Mouse (Mus musculus): Measurements from ENCODE around the gene Gstp1. TPM values are rescaled to one million over a fixed set of nuclear protein-coding genes. Genes with fewer than 3 reads are reported as not detected.

The Gstp1 gene
- polyA plus RNA-seq (2014; fragmentation: Nextera tagmentation; extraction: Ambion mirVana), result 477 and 497 TPM in 2 replicates

DNA sequence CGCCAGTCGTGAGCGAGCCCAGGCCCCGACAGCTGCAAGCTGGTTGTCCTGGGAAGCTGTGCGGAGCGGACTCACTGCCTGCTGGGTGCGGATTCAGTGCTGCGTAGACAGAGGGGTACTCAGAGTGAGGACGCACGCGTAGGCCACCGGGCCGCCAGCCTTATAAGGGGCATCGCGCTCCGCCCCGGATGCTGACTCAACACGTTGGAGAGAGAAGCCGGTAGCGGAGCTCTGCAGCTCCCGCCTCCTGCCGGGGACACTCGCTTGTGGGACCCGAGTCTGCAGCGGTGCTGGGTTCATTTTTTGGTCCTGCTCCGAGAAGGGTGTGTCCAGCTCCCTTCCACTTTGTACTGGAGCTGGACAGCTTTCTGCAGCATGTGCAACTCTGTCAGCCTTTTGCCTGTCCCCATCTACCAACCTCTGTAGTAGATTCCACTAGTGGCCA is at the start of gene Gstp1:
Gene Gstp1, minus strand, starts transcription at position 198 of the 445 bp plus-strand sequence.
- no peaks in the 10 kb centered on the region for H3K27me3 ChIP-seq (ENCODE audit: control insufficient read depth, insufficient read depth, low read length)

GRCm38 (mm10) chr19:4087090-4087489 is 49.3 kb upstream of the Gstp1 start:
- H3K9ac ChIP-seq, result no peak overlapping the region
- WGBS, result 90% methylated on average over 5 of the region's 5 CpGs
- no peak overlapping the region for H3K4me2 ChIP-seq (replicated peaks)
- H3K27me3 ChIP-seq (ENCODE audit: control insufficient read depth, insufficient read depth, low read length), result no peaks in the 10 kb centered on the region
- H3K9me3 ChIP-seq (ENCODE audit: control insufficient read depth, low read length), result no peaks in the 10 kb centered on the region
- DNase-seq (ENCODE audit: low spot score) (no peak), ATAC-seq (ENCODE audit: low FRiP score) (no peak)
- no peaks in the 10 kb centered on the region for H3K4me1 ChIP-seq (replicated peaks; ENCODE audit: control insufficient read depth, insufficient read depth, low read length)
- H3K36me3 ChIP-seq (replicated peaks; ENCODE audit: control insufficient read depth, insufficient read depth), result no peaks in the 10 kb centered on the region
- no peak overlapping the region for H3K4me3 ChIP-seq (replicated peaks; ENCODE audit: low read length)
- H3K27ac ChIP-seq, result no peak overlapping the region

More for the DNA sequence above, at the start of gene Gstp1:
- peak within 1 kb of the TSS; percentile 45 for H3K4me3 ChIP-seq (replicated peaks; ENCODE audit: low read length)
- WGBS, result under 1% methylated on average over 26 of the region's 26 CpGs
- peak; percentile 72 for DNase-seq (ENCODE audit: low spot score)
- peak within 1 kb of the TSS; percentile 74 for H3K4me2 ChIP-seq (replicated peaks)
- H3K4me1 ChIP-seq (replicated peaks; ENCODE audit: control insufficient read depth, insufficient read depth, low read length), result peaks cover 14% of the 10 kb centered on the region
- ATAC-seq (ENCODE audit: low FRiP score), result peak; percentile 86
- H3K27ac ChIP-seq, result peak within 1 kb of the TSS; percentile 40; the same call in 1 of the 2 replicates
- no peaks in the 10 kb centered on the region for H3K36me3 ChIP-seq (replicated peaks; ENCODE audit: control insufficient read depth, insufficient read depth)
- H3K9me3 ChIP-seq (ENCODE audit: control insufficient read depth, low read length), result no peaks in the 10 kb centered on the region
- peak within 1 kb of the TSS; percentile 60 for H3K9ac ChIP-seq

- DNase-seq (ENCODE audit: low spot score) (no peak), ATAC-seq (ENCODE audit: low FRiP score) (no peak)
- Histone ChIP-seq H3K4me2 (replicated peaks) (no peak overlapping the region), H3K9me3 (ENCODE audit: control insufficient read depth, low read length) (no peaks in the 10 kb centered on the region), H3K36me3 (replicated peaks; ENCODE audit: control insufficient read depth, insufficient read depth) (no peaks in the 10 kb centered on the region), H3K27me3 (ENCODE audit: control insufficient read depth, insufficient read depth, low read length) (no peaks in the 10 kb centered on the region), H3K4me3 (replicated peaks; ENCODE audit: low read length) (no peak overlapping the region), H3K4me1 (replicated peaks; ENCODE audit: control insufficient read depth, insufficient read depth, low read length) (no peaks in the 10 kb centered on the region), H3K9ac (no peak overlapping the region), H3K27ac (no peak overlapping the region)
- 90% methylated on average over 15 of the region's 15 CpGs for WGBS
These were observed 48.4 kb upstream of the Gstp1 start for GRCm38 (mm10) chr19:4086156-4086555.

DNA sequence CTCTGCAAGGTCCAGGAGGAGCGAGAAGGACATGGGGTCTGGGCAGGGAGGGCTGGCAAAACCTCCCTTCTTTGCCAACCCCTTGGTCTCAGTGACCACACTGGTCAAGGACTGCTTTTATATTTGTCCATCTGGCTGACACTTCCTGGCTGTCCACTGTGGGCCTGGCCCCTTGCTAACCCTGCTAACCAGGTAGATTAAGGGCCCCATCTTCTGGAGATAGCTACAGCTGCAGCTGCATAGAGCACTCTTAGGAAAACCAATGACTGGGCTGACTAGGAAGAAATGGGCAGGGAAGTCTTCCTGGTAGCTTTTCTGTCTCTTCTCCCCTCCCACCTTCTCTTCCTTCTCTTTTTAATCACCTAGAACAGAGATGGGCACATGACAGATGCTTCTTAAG is 47.2 kb upstream of the Gstp1 start:
- DNase-seq (ENCODE audit: low spot score) (no peak), ATAC-seq (ENCODE audit: low FRiP score) (no peak)
- Histone ChIP-seq H3K9me3 (ENCODE audit: control insufficient read depth, low read length) (no peaks in the 10 kb centered on the region), H3K36me3 (replicated peaks; ENCODE audit: control insufficient read depth, insufficient read depth) (no peaks in the 10 kb centered on the region), H3K4me2 (replicated peaks) (no peak overlapping the region), H3K9ac (no peak overlapping the region), H3K27me3 (ENCODE audit: control insufficient read depth, insufficient read depth, low read length) (no peaks in the 10 kb centered on the region), H3K4me3 (replicated peaks; ENCODE audit: low read length) (no peak overlapping the region), H3K27ac (no peak overlapping the region), H3K4me1 (replicated peaks; ENCODE audit: control insufficient read depth, insufficient read depth, low read length) (no peaks in the 10 kb centered on the region)
- WGBS, result 94% methylated on average over 1 of the region's 1 CpGs

- H3K4me2 ChIP-seq (replicated peaks), result no peak overlapping the region
- DNase-seq (ENCODE audit: low spot score), result no peak
- 29% methylated on average over 8 of the region's 8 CpGs for WGBS
- H3K4me3 ChIP-seq (replicated peaks; ENCODE audit: low read length), result no peak overlapping the region
- H3K36me3 ChIP-seq (replicated peaks; ENCODE audit: control insufficient read depth, insufficient read depth), result no peaks in the 10 kb centered on the region
- no peak overlapping the region for H3K27ac ChIP-seq
- no peaks in the 10 kb centered on the region for H3K9me3 ChIP-seq (ENCODE audit: control insufficient read depth, low read length)
- H3K9ac ChIP-seq, result no peak overlapping the region
- no peaks in the 10 kb centered on the region for H3K4me1 ChIP-seq (replicated peaks; ENCODE audit: control insufficient read depth, insufficient read depth, low read length)
- no peak for ATAC-seq (ENCODE audit: low FRiP score)
- no peaks in the 10 kb centered on the region for H3K27me3 ChIP-seq (ENCODE audit: control insufficient read depth, insufficient read depth, low read length)
These were observed 46.0 kb upstream of the Gstp1 start for GRCm38 (mm10) chr19:4083826-4084225.

DNA sequence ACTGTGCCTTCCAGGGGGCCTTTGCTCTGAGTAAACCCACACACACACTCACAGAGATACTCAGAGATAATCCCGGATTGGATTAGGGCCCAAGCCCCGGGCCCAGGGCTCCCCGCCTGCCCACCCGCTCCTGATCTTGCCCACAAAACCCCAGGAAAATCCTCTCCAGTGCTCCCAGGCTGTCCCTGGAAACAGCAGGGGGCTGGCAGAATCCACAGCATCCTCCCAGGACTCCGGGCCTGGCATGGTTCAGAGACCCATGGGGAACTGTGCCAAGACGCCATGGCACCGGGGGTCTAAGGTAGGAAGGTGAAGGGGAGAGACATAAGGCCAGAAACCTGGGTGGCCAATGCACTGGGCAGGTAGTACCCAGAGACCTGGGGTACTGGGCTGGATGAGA is 45.5 kb upstream of the Gstp1 start:
- no peak overlapping the region for H3K27ac ChIP-seq
- H3K4me3 ChIP-seq (replicated peaks; ENCODE audit: low read length), result no peak overlapping the region
- no peak overlapping the region for H3K9ac ChIP-seq
- H3K4me2 ChIP-seq (replicated peaks), result no peak overlapping the region
- H3K4me1 ChIP-seq (replicated peaks; ENCODE audit: control insufficient read depth, insufficient read depth, low read length), result no peaks in the 10 kb centered on the region
- H3K27me3 ChIP-seq (ENCODE audit: control insufficient read depth, insufficient read depth, low read length), result no peaks in the 10 kb centered on the region
- 79% methylated on average over 7 of the region's 7 CpGs for WGBS
- ATAC-seq (ENCODE audit: low FRiP score) (no peak), DNase-seq (ENCODE audit: low spot score) (no peak)
- no peaks in the 10 kb centered on the region for H3K36me3 ChIP-seq (replicated peaks; ENCODE audit: control insufficient read depth, insufficient read depth)
- no peaks in the 10 kb centered on the region for H3K9me3 ChIP-seq (ENCODE audit: control insufficient read depth, low read length)

DNA sequence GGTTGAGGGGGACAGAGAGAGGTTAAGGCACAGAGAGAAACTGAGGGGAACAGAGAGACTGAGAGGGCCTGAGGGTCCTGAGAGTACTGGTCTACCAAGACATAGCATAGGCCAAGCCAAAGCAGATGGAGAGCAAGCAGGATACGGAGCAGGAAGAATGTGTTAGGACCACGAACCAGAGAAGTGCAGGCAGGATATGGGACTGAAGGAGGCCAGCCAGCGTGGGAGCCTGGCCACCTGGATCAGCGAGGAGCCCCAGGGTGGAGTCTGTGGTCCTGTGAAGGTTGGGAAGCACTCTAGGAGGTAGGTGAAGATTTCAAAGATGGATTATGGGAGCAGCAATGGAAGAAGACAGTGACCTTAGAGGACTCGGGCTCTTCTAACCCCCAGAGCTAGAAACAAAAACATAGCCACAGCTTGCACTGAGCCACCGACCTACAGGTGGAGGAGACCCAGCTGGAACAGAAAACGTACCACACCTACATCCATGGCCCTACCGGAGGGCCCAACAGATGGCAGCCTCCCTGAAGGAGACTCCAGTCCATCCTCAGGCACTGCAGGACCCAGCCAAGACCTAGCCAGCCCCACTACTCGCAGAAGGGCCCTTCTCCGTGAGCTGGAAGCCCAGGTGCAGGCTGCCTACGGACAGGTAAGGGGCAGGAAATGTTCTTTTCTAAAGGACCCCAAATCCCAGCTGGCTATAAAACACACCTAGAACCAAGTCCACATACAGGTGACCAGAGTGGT is 44.6 kb upstream of the Gstp1 start:
- no peaks in the 10 kb centered on the region for H3K9me3 ChIP-seq (ENCODE audit: control insufficient read depth, low read length)

DNA sequence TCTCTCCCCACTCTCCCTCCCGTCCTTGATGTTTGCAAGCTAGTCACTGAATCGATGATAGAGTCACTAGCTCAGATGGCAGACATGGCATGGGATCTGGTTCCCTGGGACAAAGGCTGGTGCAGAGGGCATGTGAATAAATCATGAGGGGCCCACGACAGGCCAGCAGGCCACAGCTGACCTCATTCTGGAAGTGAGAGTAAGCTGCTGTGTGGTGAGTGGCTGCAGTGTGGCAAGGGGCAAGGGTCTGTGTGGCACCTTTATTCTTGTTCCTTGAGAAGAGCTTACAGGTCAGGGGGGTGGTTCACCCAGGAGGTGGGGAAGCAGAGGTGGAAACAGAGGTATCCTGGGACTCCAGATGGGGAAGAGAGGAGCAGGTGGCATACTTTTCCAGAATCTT is 43.6 kb upstream of the Gstp1 start, which contains the start of gene Cabp2:
Gene Cabp2, plus strand, starts transcription at position 185 of the 400 bp plus-strand sequence.
- no peak within 1 kb of the TSS for H3K27ac ChIP-seq
- no peaks in the 10 kb centered on the region for H3K4me1 ChIP-seq (replicated peaks; ENCODE audit: control insufficient read depth, insufficient read depth, low read length)
- 54% methylated on average over 3 of the region's 3 CpGs for WGBS
- ATAC-seq (ENCODE audit: low FRiP score), result no peak
- no peak within 1 kb of the TSS for H3K4me3 ChIP-seq (replicated peaks; ENCODE audit: low read length)
- H3K36me3 ChIP-seq (replicated peaks; ENCODE audit: control insufficient read depth, insufficient read depth), result no peaks in the 10 kb centered on the region
- no peak within 1 kb of the TSS for H3K4me2 ChIP-seq (replicated peaks)
- no peak within 1 kb of the TSS for H3K9ac ChIP-seq
- no peak for DNase-seq (ENCODE audit: low spot score)
- H3K9me3 ChIP-seq (ENCODE audit: control insufficient read depth, low read length), result no peaks in the 10 kb centered on the region
- H3K27me3 ChIP-seq (ENCODE audit: control insufficient read depth, insufficient read depth, low read length), result no peaks in the 10 kb centered on the region

More for the DNA sequence above, 44.6 kb upstream of the Gstp1 start:
- no peak overlapping the region for H3K9ac ChIP-seq
- no peaks in the 10 kb centered on the region for H3K4me1 ChIP-seq (replicated peaks; ENCODE audit: control insufficient read depth, insufficient read depth, low read length)
- no peaks in the 10 kb centered on the region for H3K27me3 ChIP-seq (ENCODE audit: control insufficient read depth, insufficient read depth, low read length)
- DNase-seq (ENCODE audit: low spot score) (no peak), ATAC-seq (ENCODE audit: low FRiP score) (no peak)
- H3K4me2 ChIP-seq (replicated peaks), result no peak overlapping the region
- no peaks in the 10 kb centered on the region for H3K36me3 ChIP-seq (replicated peaks; ENCODE audit: control insufficient read depth, insufficient read depth)
- no peak overlapping the region for H3K27ac ChIP-seq
- no peak overlapping the region for H3K4me3 ChIP-seq (replicated peaks; ENCODE audit: low read length)
- WGBS, result 92% methylated on average over 11 of the region's 11 CpGs

DNA sequence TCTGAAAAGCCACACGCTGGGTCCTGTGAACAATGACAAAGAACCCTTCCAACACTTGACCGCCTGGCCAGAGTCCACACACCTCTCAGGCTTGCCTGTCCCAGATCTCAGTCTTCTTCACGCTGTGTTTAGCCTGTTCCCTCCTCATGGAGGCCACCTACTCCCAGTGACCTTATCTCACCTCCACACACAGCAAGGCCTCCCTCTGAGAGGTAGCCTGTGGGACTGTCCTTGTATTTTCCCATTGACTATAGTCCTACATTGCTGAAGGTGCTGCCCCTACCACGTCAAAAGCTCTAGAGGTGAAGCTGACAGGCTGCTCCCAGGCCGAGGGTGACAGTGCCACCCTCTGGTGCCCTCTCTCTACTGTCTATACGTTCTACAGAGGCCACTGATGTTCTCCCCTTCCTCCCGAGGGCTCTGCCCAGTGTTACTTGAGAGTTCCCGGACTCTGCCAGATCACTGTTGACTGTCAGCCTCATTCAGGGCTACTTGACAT is 42.8 kb upstream of the Gstp1 start:
- Histone ChIP-seq H3K4me2 (replicated peaks) (no peak overlapping the region), H3K27ac (no peak overlapping the region), H3K36me3 (replicated peaks; ENCODE audit: control insufficient read depth, insufficient read depth) (no peaks in the 10 kb centered on the region), H3K9ac (no peak overlapping the region), H3K4me1 (replicated peaks; ENCODE audit: control insufficient read depth, insufficient read depth, low read length) (no peaks in the 10 kb centered on the region), H3K4me3 (replicated peaks; ENCODE audit: low read length) (no peak overlapping the region), H3K27me3 (ENCODE audit: control insufficient read depth, insufficient read depth, low read length) (no peaks in the 10 kb centered on the region), H3K9me3 (ENCODE audit: control insufficient read depth, low read length) (no peaks in the 10 kb centered on the region)
- DNase-seq (ENCODE audit: low spot score) (no peak), ATAC-seq (ENCODE audit: low FRiP score) (no peak)
- 75% methylated on average over 8 of the region's 8 CpGs for WGBS

Measured in hindbrain, embryonic 14.5 days (tissue).